ENCODE assay signal across 11 mouse cellular contexts in the genomic region with DNA sequence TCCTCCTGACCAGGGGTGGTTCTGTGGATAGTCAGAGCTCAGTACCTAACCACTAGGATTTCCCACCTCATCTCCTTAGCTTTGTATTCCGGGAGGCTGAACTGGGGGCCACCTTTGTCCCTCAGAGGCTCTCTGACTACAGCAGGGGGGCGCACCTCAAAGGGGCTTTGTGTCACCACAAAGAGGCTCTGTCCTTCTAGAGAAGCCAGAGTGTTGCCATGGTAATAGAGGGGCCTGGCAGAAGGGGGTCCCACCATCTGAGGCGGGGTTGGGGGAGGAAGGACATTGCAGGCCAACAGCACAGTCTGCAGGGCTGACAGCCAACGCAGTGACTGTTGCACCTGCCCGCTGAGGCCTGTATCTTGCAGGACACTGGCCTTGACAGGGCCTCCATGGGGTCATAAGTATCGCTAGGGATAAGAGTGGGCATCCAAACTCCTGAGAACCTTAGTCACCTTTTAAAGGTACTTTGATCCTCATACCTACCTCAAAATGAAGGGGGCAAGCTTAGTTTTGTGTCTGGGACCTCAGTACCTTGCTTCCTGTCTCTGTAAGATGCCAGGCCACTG. TPM values are rescaled to one million over a fixed set of nuclear protein-coding genes. Genes with fewer than 3 reads are reported as not detected.
A peak's percentile ranks its signal among the peaks of the same experiment; 100 is the strongest.
DNase-seq lines count a peak whose midpoint lies in the region; ATAC-seq and TF ChIP-seq lines count a peak whose summit lies in the region.
"Had no signal": no experiment of that assay in that cellular context is flagged by ENCODE, and none has a peak within 500 bp of the region (broad histone marks: within the 10 kb centered on the region; RNA-seq: fewer than 3 reads in every experiment).

No protein-coding gene starts in this region.

- WGBS in stomach, embryonic 14.5 days = 48% methylated on average over 6 of the region's 6 CpGs
- WGBS in stomach, postnatal 0 days = 59% methylated on average over 6 of the region's 6 CpGs
- 5% methylated on average over 6 of the region's 6 CpGs for WGBS in forebrain, embryonic 15.5 days
- WGBS in kidney, embryonic 15.5 days = 52% methylated on average over 6 of the region's 6 CpGs

- no peaks in the 10 kb centered on the region for H3K36me3 ChIP-seq in stomach, embryonic 14.5 days (ENCODE audit: control insufficient read depth, insufficient read depth, low read length)
- no peaks in the 10 kb centered on the region for H3K36me3 ChIP-seq in stomach, postnatal 0 days (ENCODE audit: control insufficient read depth, insufficient read depth, low read length)
- no peaks in the 10 kb centered on the region for H3K36me3 ChIP-seq in forebrain, embryonic 15.5 days
- no peaks in the 10 kb centered on the region for H3K36me3 ChIP-seq in kidney, embryonic 15.5 days

- TF ChIP-seq EP300 in stomach, postnatal 0 days (optimal IDR thresholded peaks at IDR 0.05) = no peak

- peaks cover 20% of the 10 kb centered on the region; the same call in 1 of the 2 replicates for H3K4me1 ChIP-seq in stomach, embryonic 14.5 days (ENCODE audit: control insufficient read depth, insufficient read depth, low read length)
- no peaks in the 10 kb centered on the region for H3K4me1 ChIP-seq in stomach, postnatal 0 days (replicated peaks; ENCODE audit: control insufficient read depth, insufficient read depth)
- peaks cover 65% of the 10 kb centered on the region for H3K4me1 ChIP-seq in forebrain, embryonic 15.5 days
- peaks cover 59% of the 10 kb centered on the region for H3K4me1 ChIP-seq in kidney, embryonic 15.5 days

- no peak for DNase-seq in stomach, postnatal 0 days (ENCODE audit: low spot score)
- peak; percentile 82 for DNase-seq in mesoderm, embryonic 11.5 days (ENCODE audit: low read depth, low spot score)
- peak; percentile 94 for DNase-seq in retina, postnatal 1 day
- no peak for DNase-seq in yolk sac, embryonic 10.5 days (ENCODE audit: low spot score)
- no peak for DNase-seq in adrenal gland, postnatal 36 days
- DNase-seq: gastrocnemius, postnatal 25 days; lung, postnatal 10 days; right cerebral cortex, adult 18-20 months had no signal

- ATAC-seq in stomach, embryonic 14.5 days (ENCODE audit: insufficient number of reproducible peaks, insufficient read depth, low FRiP score, low read depth) = no peak
- no peak for ATAC-seq in stomach, postnatal 0 days (ENCODE audit: low FRiP score, low TSS enrichment)
- peak; percentile 72 for ATAC-seq in forebrain, embryonic 15.5 days (replicated peaks)
- ATAC-seq in kidney, embryonic 15.5 days (replicated peaks; ENCODE audit: low FRiP score) = no peak

- H3K4me2 ChIP-seq in stomach, embryonic 14.5 days (replicated peaks; ENCODE audit: low read depth, low read length) = no peak overlapping the region
- H3K4me2 ChIP-seq in stomach, postnatal 0 days (replicated peaks; ENCODE audit: low read depth) = no peak overlapping the region
- H3K4me2 ChIP-seq in forebrain, embryonic 15.5 days (replicated peaks) = no peak overlapping the region
- no peak overlapping the region for H3K4me2 ChIP-seq in kidney, embryonic 15.5 days

- H3K9ac ChIP-seq in stomach, embryonic 14.5 days (replicated peaks; ENCODE audit: low read depth, low read length) = no peak overlapping the region
- H3K9ac ChIP-seq in stomach, postnatal 0 days (ENCODE audit: low read length) = no peak overlapping the region
- H3K9ac ChIP-seq in forebrain, embryonic 15.5 days (replicated peaks) = no peak overlapping the region
- H3K9ac ChIP-seq in kidney, embryonic 15.5 days = no peak overlapping the region

- H3K9me3 ChIP-seq in stomach, embryonic 14.5 days (ENCODE audit: control insufficient read depth, low read depth, low read length) = no peaks in the 10 kb centered on the region
- no peaks in the 10 kb centered on the region for H3K9me3 ChIP-seq in stomach, postnatal 0 days (ENCODE audit: control insufficient read depth, low read length)
- H3K9me3 ChIP-seq in forebrain, embryonic 15.5 days = no peaks in the 10 kb centered on the region
- no peaks in the 10 kb centered on the region for H3K9me3 ChIP-seq in kidney, embryonic 15.5 days (replicated peaks)

- H3K27me3 ChIP-seq in stomach, embryonic 14.5 days (ENCODE audit: control insufficient read depth, insufficient read depth, low read length) = no peaks in the 10 kb centered on the region
- no peaks in the 10 kb centered on the region for H3K27me3 ChIP-seq in stomach, postnatal 0 days (ENCODE audit: control insufficient read depth, insufficient read depth, low read length)
- H3K27me3 ChIP-seq in forebrain, embryonic 15.5 days = no peaks in the 10 kb centered on the region
- no peaks in the 10 kb centered on the region for H3K27me3 ChIP-seq in kidney, embryonic 15.5 days

- H3K27ac ChIP-seq in stomach, embryonic 14.5 days (ENCODE audit: low read length) = peak overlapping the region; percentile 27; the same call in 1 of the 2 replicates
- no peak overlapping the region for H3K27ac ChIP-seq in stomach, postnatal 0 days (replicated peaks)
- H3K27ac ChIP-seq in forebrain, embryonic 15.5 days (replicated peaks) = peak overlapping the region; percentile 81
- H3K27ac ChIP-seq in kidney, embryonic 15.5 days = no peak overlapping the region

- no peak overlapping the region for H3K4me3 ChIP-seq in stomach, embryonic 14.5 days (ENCODE audit: low read depth, low read length)
- H3K4me3 ChIP-seq in stomach, postnatal 0 days (ENCODE audit: low read depth, low read length) = no peak overlapping the region
- no peak overlapping the region for H3K4me3 ChIP-seq in forebrain, embryonic 15.5 days
- H3K4me3 ChIP-seq in kidney, embryonic 15.5 days (replicated peaks) = no peak overlapping the region

- TF ChIP-seq CTCF in stomach, postnatal 0 days (IDR thresholded peaks at IDR 0.05; ENCODE audit: low read depth) = no peak

RNA-seq across cellular contexts. Expression of gene Arvcf, which starts 32.6 kb away (rescaled TPM):
- polyA plus RNA-seq in stomach, embryonic 14.5 days (2014; fragmentation: Nextera tagmentation; extraction: Ambion mirVana) = 26.9 and 27.9 TPM in 2 replicates
- polyA plus RNA-seq in stomach, postnatal 0 days (2015; fragmentation: Nextera tagmentation; extraction: Ambion mirVana) = 7.8 and 8.7 TPM in 2 replicates
- 63.3 and 72.0 TPM in 2 replicates for polyA plus RNA-seq in forebrain, embryonic 15.5 days (2015; fragmentation: Nextera tagmentation; extraction: Ambion mirVana)
- 23.7 and 27.1 TPM in 2 replicates for polyA plus RNA-seq in kidney, embryonic 15.5 days (2015; fragmentation: Nextera tagmentation; extraction: Ambion mirVana)
- 10 to 100 TPM; 36.4 to 41.2 TPM for total RNA-seq in adrenal gland, postnatal 36 days (2021)

RNA-seq across cellular contexts. Expression of gene Tango2, which starts 32.7 kb away (rescaled TPM):
- 27.2 and 27.4 TPM in 2 replicates for polyA plus RNA-seq in stomach, embryonic 14.5 days (2014; fragmentation: Nextera tagmentation; extraction: Ambion mirVana)
- 16.2 and 16.9 TPM in 2 replicates for polyA plus RNA-seq in stomach, postnatal 0 days (2015; fragmentation: Nextera tagmentation; extraction: Ambion mirVana)
- polyA plus RNA-seq in forebrain, embryonic 15.5 days (2015; fragmentation: Nextera tagmentation; extraction: Ambion mirVana) = 76.5 and 78.1 TPM in 2 replicates
- 22.5 and 29.2 TPM in 2 replicates for polyA plus RNA-seq in kidney, embryonic 15.5 days (2015; fragmentation: Nextera tagmentation; extraction: Ambion mirVana)
- total RNA-seq in adrenal gland, postnatal 36 days (2021) = 10 to 100 TPM; 31.9 to 43.7 TPM

RNA-seq across cellular contexts. Expression of gene Txnrd2, which starts 45.6 kb away (rescaled TPM):
- 18.5 and 18.8 TPM in 2 replicates for polyA plus RNA-seq in stomach, embryonic 14.5 days (2014; fragmentation: Nextera tagmentation; extraction: Ambion mirVana)
- polyA plus RNA-seq in stomach, postnatal 0 days (2015; fragmentation: Nextera tagmentation; extraction: Ambion mirVana) = 16.2 and 16.8 TPM in 2 replicates
- 24.2 and 26.3 TPM in 2 replicates for polyA plus RNA-seq in forebrain, embryonic 15.5 days (2015; fragmentation: Nextera tagmentation; extraction: Ambion mirVana)
- polyA plus RNA-seq in kidney, embryonic 15.5 days (2015; fragmentation: Nextera tagmentation; extraction: Ambion mirVana) = 28.1 and 29.1 TPM in 2 replicates
- 10 to 100 TPM; 73.3 to 97.3 TPM for total RNA-seq in adrenal gland, postnatal 36 days (2021)

RNA-seq across cellular contexts. Expression of gene Comt, which starts 46.1 kb away (rescaled TPM):
- polyA plus RNA-seq in stomach, embryonic 14.5 days (2014; fragmentation: Nextera tagmentation; extraction: Ambion mirVana) = 94.3 and 99.0 TPM in 2 replicates
- polyA plus RNA-seq in stomach, postnatal 0 days (2015; fragmentation: Nextera tagmentation; extraction: Ambion mirVana) = 95.1 and 99.6 TPM in 2 replicates
- 83.0 and 84.4 TPM in 2 replicates for polyA plus RNA-seq in forebrain, embryonic 15.5 days (2015; fragmentation: Nextera tagmentation; extraction: Ambion mirVana)
- 97.2 and 103 TPM in 2 replicates for polyA plus RNA-seq in kidney, embryonic 15.5 days (2015; fragmentation: Nextera tagmentation; extraction: Ambion mirVana)
- 100 to 1,000 TPM; 193 to 249 TPM for total RNA-seq in adrenal gland, postnatal 36 days (2021)

Comparison
In these comparisons a context has a peak if more than half of its experiments do, and no peak if none do; other contexts are left out.
1. H3K27ac ChIP-seq: peak in stomach, embryonic 14.5 days (single experiment) and forebrain, embryonic 15.5 days (single experiment); none in stomach, postnatal 0 days (single experiment) and kidney, embryonic 15.5 days (single experiment).
2. DNase-seq: peak in mesoderm, embryonic 11.5 days (single experiment) and retina, postnatal 1 day (single experiment); none in stomach, postnatal 0 days (single experiment), yolk sac, embryonic 10.5 days (single experiment) and adrenal gland, postnatal 36 days (0 of 2).